Mouse (Mus musculus): ENCODE data around the gene Tpd52l1. TPM values are rescaled to one million over a fixed set of nuclear protein-coding genes. Genes with fewer than 3 reads are reported as not detected.

Gene Tpd52l1
- polyA plus RNA-seq (2014; fragmentation: Illumina TruSeq; extraction: RNeasy Lipid Tissue Mini Kit (QIAGEN cat#74804); ENCODE audit: low read depth, low replicate concordance): 12.6 TPM

DNA sequence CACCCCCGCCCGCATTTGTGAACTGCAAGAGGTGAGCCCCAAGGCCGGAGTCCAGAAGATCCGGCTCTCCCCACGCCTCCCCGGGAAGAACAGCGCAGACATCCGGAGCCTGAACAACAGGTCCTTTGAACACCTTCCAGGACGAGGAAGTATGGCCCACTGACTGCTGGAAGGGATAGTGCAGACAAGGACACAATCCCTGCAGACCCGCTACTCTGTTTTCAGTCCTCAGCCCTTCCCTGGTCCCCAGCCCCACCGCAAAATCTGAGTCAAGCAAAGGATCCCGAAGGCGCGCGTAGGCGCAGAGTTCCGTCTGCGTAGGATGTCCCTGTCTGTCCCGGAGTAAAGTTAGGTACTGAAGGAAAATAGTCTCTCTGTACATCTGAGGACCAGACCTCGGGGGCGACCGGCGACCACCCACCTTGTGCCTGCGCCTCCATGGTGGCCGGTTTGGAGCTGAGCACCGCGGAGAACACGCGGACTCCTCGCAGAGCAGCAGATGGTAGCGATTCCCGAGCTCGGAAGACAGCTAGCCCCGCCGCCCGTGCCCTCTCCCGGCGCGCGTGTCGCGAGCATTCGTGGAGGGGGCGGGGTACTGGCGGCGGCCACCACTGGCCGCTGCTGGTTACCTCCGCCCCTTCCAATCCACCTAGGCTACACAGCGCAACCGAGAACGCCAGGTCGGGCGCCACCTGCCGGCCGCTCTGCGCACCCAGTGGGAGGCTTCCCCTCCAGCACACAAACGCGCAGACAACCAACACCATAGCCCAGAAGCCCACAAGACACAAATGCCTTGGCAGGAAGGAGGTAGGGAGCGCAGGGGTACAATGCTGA, at the start of gene Tpd52l1:
TSS of gene Tpd52l1 (minus strand) at position 668 of the 834 bp plus-strand sequence.

DNA sequence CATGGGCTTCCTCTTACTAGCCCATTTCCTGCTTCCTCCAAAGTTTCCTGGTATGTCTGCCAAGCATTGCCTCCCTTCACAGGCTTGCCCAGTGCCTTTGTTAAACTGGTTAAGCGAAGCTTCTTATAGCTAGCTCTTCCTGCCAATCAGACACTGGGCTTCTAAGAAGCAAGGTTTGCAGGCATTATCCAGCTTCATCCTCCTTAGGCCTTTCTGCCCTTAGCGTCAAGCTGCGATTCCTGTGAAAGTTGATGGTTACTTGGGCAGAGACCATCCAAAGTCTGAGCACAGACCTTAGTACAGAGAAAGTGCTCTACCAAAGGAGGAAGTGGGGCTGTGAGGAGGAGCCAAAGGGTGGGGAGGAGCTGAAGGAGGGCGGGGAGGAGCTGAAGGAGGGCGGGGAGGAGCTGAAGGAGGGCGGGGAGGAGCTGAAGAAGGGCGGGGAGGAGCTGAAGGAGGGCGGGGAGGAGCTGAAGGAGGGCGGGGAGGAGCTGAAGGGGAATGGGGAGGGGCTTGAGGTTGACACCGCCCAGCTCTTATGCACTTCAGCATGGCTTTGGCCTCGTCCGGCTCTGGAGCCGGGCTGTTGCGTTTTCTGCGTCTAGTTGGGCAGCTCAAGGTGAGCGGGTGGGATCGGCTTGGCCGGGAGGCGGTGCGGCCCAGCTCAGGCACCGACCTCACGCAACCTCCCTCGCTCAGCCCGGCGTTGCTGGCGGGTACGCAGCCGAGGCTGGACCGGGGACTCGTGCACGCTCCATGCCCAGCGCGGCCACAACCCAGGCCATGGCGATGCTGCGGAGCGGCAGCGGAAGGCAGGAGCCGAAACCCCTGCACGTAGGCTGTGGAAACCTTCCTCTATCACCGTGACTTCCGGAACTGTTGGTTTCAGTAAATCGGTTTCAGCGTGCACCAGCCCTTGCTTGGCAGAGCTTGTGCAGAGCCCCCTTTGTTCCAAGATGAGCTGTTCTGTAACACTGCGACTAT, 132.6 kb downstream of the Tpd52l1 start, which contains the start of gene Hddc2:
TSS of gene Hddc2 (plus strand) at position 519 of the 984 bp plus-strand sequence.

Other genes with a start within 250 kb of the Tpd52l1 start
- gene Hddc2, start 132.6 kb downstream of the Tpd52l1 start, polyA plus RNA-seq (2014; fragmentation: Illumina TruSeq; extraction: RNeasy Lipid Tissue Mini Kit (QIAGEN cat#74804); ENCODE audit: low read depth, low replicate concordance): 4.6 TPM
- 3.2 TPM for gene Rnf217, start 163.2 kb upstream of the Tpd52l1 start, polyA plus RNA-seq (2014; fragmentation: Illumina TruSeq; extraction: RNeasy Lipid Tissue Mini Kit (QIAGEN cat#74804); ENCODE audit: low read depth, low replicate concordance)

All from heart, adult 10 weeks (tissue).